Mouse (Mus musculus) cerebellum, adult 2 months (tissue): ENCODE results near the gene Pacsin1. TPM values are rescaled to one million over a fixed set of nuclear protein-coding genes. Genes with fewer than 3 reads are reported as not detected.

Experiments used
- DNase-seq, 2 experiments: peaks; one replicate each; pipeline ENCODE4 v3.0.0; 2021
- H3K27ac ChIP-seq: fragments of 200-500 bp; 2 replicates; pipeline ENCODE4 v1.5.1; 2012; ENCODE audit warnings: low read length, control low read depth, inconsistent platforms; ENCODE audit not compliant: insufficient read depth
- H3K27me3 ChIP-seq: fragments of 200-500 bp; 2 replicates; pipeline ENCODE4 v1.6.1; 2012; ENCODE audit warnings: inconsistent platforms, mild to moderate bottlenecking, low read length, moderate library complexity; ENCODE audit not compliant: control insufficient read depth, insufficient read depth
- H3K4me1 ChIP-seq: fragments of 200-500 bp; 2 replicates; pipeline ENCODE4 v1.6.1; 2011; ENCODE audit warnings: low read length; ENCODE audit not compliant: control insufficient read depth, insufficient read depth
- H3K4me3 ChIP-seq: fragments of 200-500 bp; replicated peaks from 2 replicates; pipeline ENCODE3; 2011; ENCODE audit warnings: mild to moderate bottlenecking, low read depth, low read length, control low read depth; ENCODE audit not compliant: insufficient read depth
- CTCF ChIP-seq: fragments of 200-500 bp; IDR thresholded peaks from 2 replicates; pipeline ENCODE4 v1.5.1; 2011; ENCODE audit warnings: low read depth, mild to moderate bottlenecking, control low read depth, low read length, moderate library complexity, borderline replicate concordance; ENCODE audit not compliant: insufficient read depth
- POLR2A ChIP-seq: fragments of 200-500 bp; IDR thresholded peaks from 2 replicates; pipeline ENCODE4 v1.6.1; 2011; ENCODE audit warnings: low read length, control low read depth, borderline replicate concordance; ENCODE audit not compliant: insufficient read depth
- WGBS: fragments of 180-500 bp; shearing (Covaris S2); methylation state at CpG from one replicate; pipeline ENCODE4 v1.1.7; 2018; 5-methylcytosine and 5-hydroxymethylcytosine counted together
- polyA plus RNA-seq: library from polyadenylated mRNA; depleted of rRNA; stranded (reverse); fragments of >200 nt; gene quantifications from 2 replicates; pipeline ENCODE4 v1.2.3, GENCODE M21; 2012

The Pacsin1 gene
- polyA plus RNA-seq, 1 experiment: 228 TPM

- no peaks in the 10 kb centered on the region for H3K27me3 ChIP-seq
- 51% methylated on average over 10 of the region's 10 CpGs for WGBS
- H3K27ac ChIP-seq: no peak overlapping the region
- H3K4me3 ChIP-seq: no peak overlapping the region
- no peak for DNase-seq
- TF ChIP-seq POLR2A: no peak
- no peak for TF ChIP-seq CTCF
- H3K4me1 ChIP-seq: peaks cover 33% of the 10 kb centered on the region
Observed at GRCm38 (mm10) chr17:27725412-27725811, 70.1 kb downstream of the Pacsin1 start.

GRCm38 (mm10) chr17:27726527-27726926, 71.2 kb downstream of the Pacsin1 start:
- no peak for DNase-seq
- Histone ChIP-seq H3K27me3 (no peaks in the 10 kb centered on the region), H3K4me3 (no peak overlapping the region), H3K4me1 (peaks cover 22% of the 10 kb centered on the region), H3K27ac (no peak overlapping the region)
- WGBS: 74% methylated on average over 7 of the region's 7 CpGs
- TF ChIP-seq POLR2A: no peak

- Histone ChIP-seq H3K4me3 (no peak within 1 kb of the TSS), H3K27ac (no peak within 1 kb of the TSS), H3K4me1 (peaks cover 18% of the 10 kb centered on the region), H3K27me3 (no peaks in the 10 kb centered on the region)
- peak in 1 of 2 experiments; percentile 20 for DNase-seq
- WGBS: 69% methylated on average over 10 of the region's 10 CpGs
- TF ChIP-seq POLR2A (no peak), CTCF (no peak)
Observed at GRCm38 (mm10) chr17:27728770-27729169, 73.5 kb downstream of the Pacsin1 start, which contains the start of gene Spdef. Gene Spdef (minus strand): TSS chr17:27728955.

GRCm38 (mm10) chr17:27732152-27732551, 76.8 kb downstream of the Pacsin1 start:
- WGBS: 55% methylated on average over 5 of the region's 5 CpGs
- no peak overlapping the region for H3K4me3 ChIP-seq
- H3K27me3 ChIP-seq: no peaks in the 10 kb centered on the region
- no peak overlapping the region for H3K27ac ChIP-seq
- no peak for TF ChIP-seq CTCF
- TF ChIP-seq POLR2A: no peak
- H3K4me1 ChIP-seq: peaks cover 23% of the 10 kb centered on the region
- DNase-seq: no peak

- H3K27ac ChIP-seq: no peak overlapping the region
- TF ChIP-seq CTCF (no peak), POLR2A (no peak)
- DNase-seq: no peak
- H3K4me3 ChIP-seq: no peak overlapping the region
- peaks cover 23% of the 10 kb centered on the region for H3K4me1 ChIP-seq
- 87% methylated on average over 3 of the region's 3 CpGs for WGBS
- no peaks in the 10 kb centered on the region for H3K27me3 ChIP-seq
Observed at GRCm38 (mm10) chr17:27732694-27733093, 77.4 kb downstream of the Pacsin1 start.

- WGBS: 51% methylated on average over 13 of the region's 13 CpGs
Observed at GRCm38 (mm10) chr17:27734344-27735073, 79.2 kb downstream of the Pacsin1 start.

GRCm38 (mm10) chr17:27740961-27741360, 85.7 kb downstream of the Pacsin1 start:
- WGBS: 24% methylated on average over 6 of the region's 6 CpGs
- no peak for TF ChIP-seq POLR2A
- no peak for TF ChIP-seq CTCF

More at GRCm38 (mm10) chr17:27734344-27735073, 79.2 kb downstream of the Pacsin1 start:
- Histone ChIP-seq H3K27ac (no peak overlapping the region), H3K27me3 (no peaks in the 10 kb centered on the region), H3K4me1 (peaks cover 12% of the 10 kb centered on the region), H3K4me3 (no peak overlapping the region)
- DNase-seq: no peak
- TF ChIP-seq CTCF (no peak), POLR2A (no peak)

GRCm38 (mm10) chr17:27746446-27746845, 91.1 kb downstream of the Pacsin1 start:
- 33% methylated on average over 4 of the region's 4 CpGs for WGBS
- DNase-seq: no peak
- Histone ChIP-seq H3K4me3 (no peak overlapping the region), H3K4me1 (peaks cover 37% of the 10 kb centered on the region), H3K27ac (no peak overlapping the region), H3K27me3 (no peaks in the 10 kb centered on the region)
- TF ChIP-seq POLR2A: no peak
- TF ChIP-seq CTCF: no peak

More at GRCm38 (mm10) chr17:27740961-27741360, 85.7 kb downstream of the Pacsin1 start:
- peak; percentile 66 to 80 for DNase-seq
- no peak overlapping the region for H3K4me3 ChIP-seq
- H3K27ac ChIP-seq: no peak overlapping the region
- no peaks in the 10 kb centered on the region for H3K27me3 ChIP-seq
- H3K4me1 ChIP-seq: peaks cover 16% of the 10 kb centered on the region
